In the genomic region with DNA sequence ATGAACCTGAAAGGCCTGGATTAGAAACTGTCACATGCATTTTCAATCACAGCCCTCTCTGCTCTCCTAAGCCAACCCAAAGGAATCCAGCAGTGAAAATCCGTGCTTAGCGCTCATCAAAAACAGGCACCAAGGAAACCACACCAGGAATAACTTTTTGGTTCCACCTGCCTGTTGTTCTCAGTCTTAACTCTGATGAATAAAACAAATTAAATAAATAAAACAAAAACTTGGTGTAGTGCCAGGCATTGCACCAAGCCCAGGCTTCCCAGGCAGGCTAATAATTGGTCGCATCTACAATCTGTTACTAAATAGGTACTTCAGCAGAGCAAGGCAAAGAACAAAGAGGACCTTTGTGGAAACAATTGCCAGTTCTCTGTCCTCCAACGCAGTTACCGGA, we compare ENCODE assay signal across 21 mouse cellular contexts.
A peak's percentile ranks its signal among the peaks of the same experiment; 100 is the strongest.
DNase-seq lines count a peak whose midpoint lies in the region; ATAC-seq and TF ChIP-seq lines count a peak whose summit lies in the region.
"Had no signal": no experiment of that assay in that cellular context is flagged by ENCODE, and none has a peak within 500 bp of the region (broad histone marks: within the 10 kb centered on the region; RNA-seq: fewer than 3 reads in every experiment).

No protein-coding gene starts in this region.

- no peak overlapping the region for H3K27ac ChIP-seq in forebrain, embryonic 15.5 days (replicated peaks)
- H3K27ac ChIP-seq in forebrain, embryonic 13.5 days: no peak overlapping the region
- no peak overlapping the region for H3K27ac ChIP-seq in hindbrain, postnatal 0 days
- H3K27ac ChIP-seq in hindbrain, embryonic 11.5 days (ENCODE audit: low read depth, low read length): no peak overlapping the region
- H3K27ac ChIP-seq in neural tube, embryonic 15.5 days (replicated peaks): no peak overlapping the region
- H3K27ac ChIP-seq: heart, embryonic 15.5 days; kidney, postnatal 0 days; layer of hippocampus, adult 2 months; limb, embryonic 15.5 days had no signal

- H3K27me3 ChIP-seq in forebrain, embryonic 15.5 days: no peaks in the 10 kb centered on the region
- H3K27me3 ChIP-seq in forebrain, embryonic 13.5 days: no peaks in the 10 kb centered on the region
- no peaks in the 10 kb centered on the region for H3K27me3 ChIP-seq in hindbrain, postnatal 0 days (ENCODE audit: insufficient read depth, low read length)
- no peaks in the 10 kb centered on the region for H3K27me3 ChIP-seq in hindbrain, embryonic 11.5 days (ENCODE audit: control insufficient read depth, insufficient read depth, low read length)
- no peaks in the 10 kb centered on the region for H3K27me3 ChIP-seq in neural tube, embryonic 15.5 days (replicated peaks)
- H3K27me3 ChIP-seq: heart, embryonic 15.5 days; limb, embryonic 15.5 days had no signal

- TF ChIP-seq CTCF in hindbrain, postnatal 0 days (IDR thresholded peaks at IDR 0.05; ENCODE audit: low read depth): no peak

- H3K4me2 ChIP-seq in forebrain, embryonic 15.5 days (replicated peaks): no peak overlapping the region
- H3K4me2 ChIP-seq in forebrain, embryonic 13.5 days: no peak overlapping the region
- H3K4me2 ChIP-seq in hindbrain, postnatal 0 days (ENCODE audit: low read depth, low read length): no peak overlapping the region
- no peak overlapping the region for H3K4me2 ChIP-seq in hindbrain, embryonic 11.5 days (replicated peaks; ENCODE audit: low read depth, low read length)
- no peak overlapping the region for H3K4me2 ChIP-seq in neural tube, embryonic 15.5 days
- H3K4me2 ChIP-seq: heart, embryonic 15.5 days; limb, embryonic 15.5 days had no signal

- 29% methylated on average over 5 of the region's 5 CpGs for WGBS in forebrain, embryonic 15.5 days
- 23% methylated on average over 5 of the region's 5 CpGs for WGBS in forebrain, embryonic 13.5 days
- WGBS in hindbrain, postnatal 0 days: 33% methylated on average over 5 of the region's 5 CpGs
- 61% methylated on average over 5 of the region's 5 CpGs for WGBS in hindbrain, embryonic 11.5 days
- 47% methylated on average over 5 of the region's 5 CpGs for WGBS in neural tube, embryonic 15.5 days

- no peaks in the 10 kb centered on the region for H3K36me3 ChIP-seq in forebrain, embryonic 15.5 days
- H3K36me3 ChIP-seq in forebrain, embryonic 13.5 days (ENCODE audit: poor library complexity, severe bottlenecking): no peaks in the 10 kb centered on the region
- H3K36me3 ChIP-seq in hindbrain, postnatal 0 days (ENCODE audit: insufficient read depth, low read length): no peaks in the 10 kb centered on the region
- H3K36me3 ChIP-seq in hindbrain, embryonic 11.5 days (ENCODE audit: control insufficient read depth, insufficient read depth, low read length): no peaks in the 10 kb centered on the region
- no peaks in the 10 kb centered on the region for H3K36me3 ChIP-seq in neural tube, embryonic 15.5 days
- H3K36me3 ChIP-seq: G1E; heart, embryonic 15.5 days; limb, embryonic 15.5 days had no signal

- peak; percentile 50 for DNase-seq in hindbrain, postnatal 0 days (ENCODE audit: low spot score)
- no peak for DNase-seq in hindbrain, embryonic 11.5 days (ENCODE audit: low spot score)
- DNase-seq in testis, postnatal 14 days (ENCODE audit: low spot score): peak; percentile 54
- DNase-seq in testis, postnatal 10 days (ENCODE audit: low spot score): no peak
- no peak for DNase-seq in urinary bladder, adult 18-20 months (ENCODE audit: low spot score in 2 of 2)
- DNase-seq: cerebellum, adult 9-10 months; gastrocnemius, postnatal 10 days; heart, adult 18-20 months; liver, postnatal 0 days; lung, postnatal 10 days; thymus, postnatal 4 days had no signal

- no peaks in the 10 kb centered on the region for H3K9me3 ChIP-seq in forebrain, embryonic 15.5 days
- H3K9me3 ChIP-seq in forebrain, embryonic 13.5 days (replicated peaks): no peaks in the 10 kb centered on the region
- no peaks in the 10 kb centered on the region for H3K9me3 ChIP-seq in hindbrain, postnatal 0 days (ENCODE audit: low read length)
- H3K9me3 ChIP-seq in hindbrain, embryonic 11.5 days (ENCODE audit: control insufficient read depth, low read length): no peaks in the 10 kb centered on the region
- no peaks in the 10 kb centered on the region for H3K9me3 ChIP-seq in neural tube, embryonic 15.5 days (replicated peaks)
- H3K9me3 ChIP-seq: G1E; heart, embryonic 15.5 days; limb, embryonic 15.5 days had no signal

- 0 out of 2 replicates have a peak, but pooled peaks have one; percentile 29 for ATAC-seq in forebrain, embryonic 15.5 days (replicated peaks)
- no peak; the same call in 1 of the 2 replicates for ATAC-seq in forebrain, embryonic 13.5 days
- 0 out of 2 replicates have a peak, but pooled peaks have one; percentile 53 for ATAC-seq in hindbrain, postnatal 0 days
- ATAC-seq in hindbrain, embryonic 11.5 days (ENCODE audit: low FRiP score): no peak
- no peak for ATAC-seq in neural tube, embryonic 15.5 days (ENCODE audit: low FRiP score)
- ATAC-seq: CD4-positive, CD25-positive, alpha-beta regulatory T cell, adult 4 months; intestine, postnatal 0 days; liver, postnatal 0 days had no signal

- no peak overlapping the region for H3K4me3 ChIP-seq in forebrain, embryonic 15.5 days
- H3K4me3 ChIP-seq in forebrain, embryonic 13.5 days: no peak overlapping the region
- no peak overlapping the region for H3K4me3 ChIP-seq in hindbrain, postnatal 0 days (ENCODE audit: low read length)
- no peak overlapping the region for H3K4me3 ChIP-seq in hindbrain, embryonic 11.5 days (ENCODE audit: low read depth, low read length)
- H3K4me3 ChIP-seq in neural tube, embryonic 15.5 days (replicated peaks): no peak overlapping the region
- H3K4me3 ChIP-seq: heart, embryonic 15.5 days; layer of hippocampus, adult 2 months; limb, embryonic 15.5 days had no signal

- no peak overlapping the region for H3K9ac ChIP-seq in forebrain, embryonic 15.5 days (replicated peaks)
- no peak overlapping the region for H3K9ac ChIP-seq in forebrain, embryonic 13.5 days
- H3K9ac ChIP-seq in hindbrain, postnatal 0 days (replicated peaks; ENCODE audit: low read length): no peak overlapping the region
- no peak overlapping the region for H3K9ac ChIP-seq in hindbrain, embryonic 11.5 days (ENCODE audit: low read depth, low read length)
- H3K9ac ChIP-seq in neural tube, embryonic 15.5 days (replicated peaks): no peak overlapping the region
- H3K9ac ChIP-seq: heart, embryonic 15.5 days; limb, embryonic 15.5 days; liver, postnatal 0 days had no signal

- peaks cover 12% of the 10 kb centered on the region; the same call in 1 of the 2 replicates for H3K4me1 ChIP-seq in forebrain, embryonic 15.5 days
- peaks cover 6% of the 10 kb centered on the region; the same call in 1 of the 2 replicates for H3K4me1 ChIP-seq in forebrain, embryonic 13.5 days
- no peaks in the 10 kb centered on the region for H3K4me1 ChIP-seq in hindbrain, postnatal 0 days (ENCODE audit: insufficient read depth, low read length)
- no peaks in the 10 kb centered on the region for H3K4me1 ChIP-seq in hindbrain, embryonic 11.5 days (replicated peaks; ENCODE audit: control insufficient read depth, insufficient read depth, low read length)
- no peaks in the 10 kb centered on the region for H3K4me1 ChIP-seq in neural tube, embryonic 15.5 days
- H3K4me1 ChIP-seq: heart, embryonic 15.5 days had no signal

Comparison
In these comparisons a context has a peak if more than half of its experiments do, and no peak if none do; other contexts are left out.
1. ATAC-seq: peak in forebrain, embryonic 15.5 days (single experiment) and hindbrain, postnatal 0 days (single experiment); none in forebrain, embryonic 13.5 days (single experiment), hindbrain, embryonic 11.5 days (single experiment) and neural tube, embryonic 15.5 days (single experiment).
2. DNase-seq: peak in hindbrain, postnatal 0 days (single experiment) and testis, postnatal 14 days (single experiment); none in hindbrain, embryonic 11.5 days (single experiment), testis, postnatal 10 days (single experiment) and urinary bladder, adult 18-20 months (0 of 2).